Mouse (Mus musculus) hindbrain, embryonic 13.5 days (tissue): ENCODE data around the gene Srrm1. TPM values are rescaled to one million over a fixed set of nuclear protein-coding genes. Genes with fewer than 3 reads are reported as not detected.
A peak's percentile ranks its signal among the peaks of the same experiment; 100 is the strongest.

ENCODE experiments used
- ATAC-seq: fragments of 200-750 bp; cut with Nextera tagmentation; 2 replicates; pipeline ENCODE4 v1.8.0; 2017; ENCODE audit warnings: moderate TSS enrichment; ENCODE audit not compliant: low FRiP score
- H3K27ac ChIP-seq: fragments of 300-500 bp; sonication (generic); 2 replicates; pipeline ENCODE4 v1.5.1; 2015; ENCODE audit warnings: inconsistent platforms, mild to moderate bottlenecking, moderate library complexity
- H3K27me3 ChIP-seq: fragments of 300-500 bp; sonication (generic); 2 replicates; pipeline ENCODE4 v1.6.1; 2015; ENCODE audit warnings: mild to moderate bottlenecking, inconsistent platforms
- H3K36me3 ChIP-seq: fragments of 300-500 bp; sonication (generic); 2 replicates; pipeline ENCODE4 v1.6.1; 2015; ENCODE audit warnings: mild to moderate bottlenecking, inconsistent platforms
- H3K4me1 ChIP-seq: fragments of 300-500 bp; sonication (generic); replicated peaks from 2 replicates; pipeline ENCODE4 v1.6.1; 2015; ENCODE audit warnings: inconsistent platforms
- H3K4me2 ChIP-seq: fragments of 300-500 bp; sonication (generic); 2 replicates; pipeline ENCODE4 v1.6.1; 2015; ENCODE audit warnings: inconsistent platforms, mild to moderate bottlenecking, moderate library complexity
- H3K4me3 ChIP-seq: fragments of 300-500 bp; sonication (generic); 2 replicates; pipeline ENCODE4 v1.5.1; 2015; ENCODE audit warnings: mild to moderate bottlenecking, inconsistent platforms
- H3K9ac ChIP-seq: fragments of 300-500 bp; sonication (generic); 2 replicates; pipeline ENCODE4 v1.6.1; 2015; ENCODE audit warnings: mild to moderate bottlenecking, inconsistent platforms
- H3K9me3 ChIP-seq: fragments of 300-500 bp; sonication (generic); 2 replicates; pipeline ENCODE4 v1.6.1; 2016; ENCODE audit warnings: inconsistent platforms
- WGBS: fragments of 180-500 bp; shearing (Covaris S2); methylation state at CpG from one replicate; pipeline ENCODE4 v1.1.7; 2015; 5-methylcytosine and 5-hydroxymethylcytosine counted together
- polyA plus RNA-seq: library from polyadenylated mRNA; unstranded; fragments of >200 nt; fragmentation: Nextera tagmentation; extraction: Ambion mirVana; gene quantifications from 2 replicates; pipeline ENCODE4 v1.2.1, GENCODE M21; 2015

Srrm1 gene
- polyA plus RNA-seq, 1 experiment from 2014 or later: 220 TPM

- no peak overlapping the region for H3K4me3 ChIP-seq
- no peak for ATAC-seq
- H3K27me3 ChIP-seq: no peaks in the 10 kb centered on the region
- peaks cover 96% of the 10 kb centered on the region for H3K36me3 ChIP-seq
- H3K9me3 ChIP-seq: no peaks in the 10 kb centered on the region
- no peak overlapping the region for H3K27ac ChIP-seq
- no peak overlapping the region for H3K4me2 ChIP-seq
- WGBS: 70% methylated on average over 14 of the region's 14 CpGs
- no peak overlapping the region for H3K9ac ChIP-seq
- no peaks in the 10 kb centered on the region for H3K4me1 ChIP-seq
Observed at GRCm38 (mm10) chr4:135337376-135337942, 15.7 kb downstream of the Srrm1 start.

- H3K4me3 ChIP-seq: no peak overlapping the region
- no peak overlapping the region for H3K27ac ChIP-seq
- H3K9ac ChIP-seq: no peak overlapping the region
- no peak overlapping the region for H3K4me2 ChIP-seq
- WGBS: 93% methylated on average over 3 of the region's 3 CpGs
- no peaks in the 10 kb centered on the region for H3K27me3 ChIP-seq
- ATAC-seq: no peak
- H3K36me3 ChIP-seq: peaks cover 96% of the 10 kb centered on the region
- no peaks in the 10 kb centered on the region for H3K9me3 ChIP-seq
- no peaks in the 10 kb centered on the region for H3K4me1 ChIP-seq
Observed at GRCm38 (mm10) chr4:135336023-135336357, 17.1 kb downstream of the Srrm1 start.

- no peak overlapping the region for H3K4me2 ChIP-seq
Observed at GRCm38 (mm10) chr4:135335327-135336022, 17.6 kb downstream of the Srrm1 start.

GRCm38 (mm10) chr4:135326469-135326868, 26.7 kb downstream of the Srrm1 start:
- H3K4me2 ChIP-seq: no peak overlapping the region
- WGBS: 92% methylated on average over 3 of the region's 3 CpGs
- no peak overlapping the region for H3K27ac ChIP-seq
- H3K36me3 ChIP-seq: peaks cover 95% of the 10 kb centered on the region
- H3K27me3 ChIP-seq: no peaks in the 10 kb centered on the region
- ATAC-seq: no peak
- H3K4me3 ChIP-seq: no peak overlapping the region
- no peaks in the 10 kb centered on the region for H3K9me3 ChIP-seq
- H3K9ac ChIP-seq: no peak overlapping the region
- no peaks in the 10 kb centered on the region for H3K4me1 ChIP-seq

More at GRCm38 (mm10) chr4:135335327-135336022, 17.6 kb downstream of the Srrm1 start:
- H3K4me3 ChIP-seq: no peak overlapping the region
- H3K9ac ChIP-seq: no peak overlapping the region
- H3K27ac ChIP-seq: no peak overlapping the region
- peaks cover 95% of the 10 kb centered on the region for H3K36me3 ChIP-seq
- H3K9me3 ChIP-seq: no peaks in the 10 kb centered on the region
- no peak for ATAC-seq
- 79% methylated on average over 9 of the region's 9 CpGs for WGBS
- no peaks in the 10 kb centered on the region for H3K27me3 ChIP-seq
- no peaks in the 10 kb centered on the region for H3K4me1 ChIP-seq

GRCm38 (mm10) chr4:135326046-135326445, 27.1 kb downstream of the Srrm1 start:
- Histone ChIP-seq H3K4me3 (no peak overlapping the region), H3K4me2 (no peak overlapping the region), H3K36me3 (peaks cover 95% of the 10 kb centered on the region), H3K4me1 (no peaks in the 10 kb centered on the region), H3K9me3 (no peaks in the 10 kb centered on the region), H3K9ac (no peak overlapping the region), H3K27ac (no peak overlapping the region), H3K27me3 (no peaks in the 10 kb centered on the region)
- ATAC-seq: no peak

GRCm38 (mm10) chr4:135323021-135323420, 30.1 kb downstream of the Srrm1 start:
- no peaks in the 10 kb centered on the region for H3K27me3 ChIP-seq
- H3K36me3 ChIP-seq: peaks cover 95% of the 10 kb centered on the region
- no peak overlapping the region for H3K9ac ChIP-seq
- no peaks in the 10 kb centered on the region for H3K4me1 ChIP-seq
- H3K9me3 ChIP-seq: no peaks in the 10 kb centered on the region
- no peak overlapping the region for H3K4me3 ChIP-seq
- 88% methylated on average over 8 of the region's 8 CpGs for whole genome bisulfite sequencing
- no peak overlapping the region for H3K4me2 ChIP-seq
- H3K27ac ChIP-seq: no peak overlapping the region
- no peak for ATAC-seq

- no peak overlapping the region for H3K9ac ChIP-seq
- no peak overlapping the region for H3K4me2 ChIP-seq
- no peak overlapping the region for H3K27ac ChIP-seq
- no peaks in the 10 kb centered on the region for H3K27me3 ChIP-seq
- H3K4me1 ChIP-seq: peaks cover 9% of the 10 kb centered on the region
- peak; percentile 91 for ATAC-seq
- 17% methylated on average over 2 of the region's 2 CpGs for WGBS
- H3K9me3 ChIP-seq: no peaks in the 10 kb centered on the region
- no peak overlapping the region for H3K4me3 ChIP-seq
- peaks cover 79% of the 10 kb centered on the region for H3K36me3 ChIP-seq
Observed at GRCm38 (mm10) chr4:135317966-135318365, 35.2 kb downstream of the Srrm1 start.

- peaks cover 13% of the 10 kb centered on the region for H3K4me1 ChIP-seq
- H3K9ac ChIP-seq: no peak overlapping the region
- 0 out of 2 replicates have a peak, but pooled peaks have one; percentile 28 for ATAC-seq
- H3K27me3 ChIP-seq: no peaks in the 10 kb centered on the region
- no peaks in the 10 kb centered on the region for H3K9me3 ChIP-seq
- peaks cover 75% of the 10 kb centered on the region for H3K36me3 ChIP-seq
- no peak overlapping the region for H3K4me3 ChIP-seq
- H3K27ac ChIP-seq: no peak overlapping the region
- no peak overlapping the region for H3K4me2 ChIP-seq
- WGBS: 93% methylated on average over 4 of the region's 4 CpGs
Observed at GRCm38 (mm10) chr4:135317539-135317938, 35.6 kb downstream of the Srrm1 start.

- peaks cover 52% of the 10 kb centered on the region for H3K36me3 ChIP-seq
- ATAC-seq: no peak
Observed at GRCm38 (mm10) chr4:135315287-135315686, 37.8 kb downstream of the Srrm1 start.

GRCm38 (mm10) chr4:135314419-135314832, 38.7 kb downstream of the Srrm1 start:
- H3K9ac ChIP-seq: no peak overlapping the region
- no peak for ATAC-seq
- 82% methylated on average over 11 of the region's 11 CpGs for WGBS
- H3K4me3 ChIP-seq: no peak overlapping the region
- H3K27me3 ChIP-seq: no peaks in the 10 kb centered on the region
- no peak overlapping the region for H3K27ac ChIP-seq
- no peak overlapping the region for H3K4me2 ChIP-seq
- H3K9me3 ChIP-seq: no peaks in the 10 kb centered on the region
- peaks cover 44% of the 10 kb centered on the region for H3K36me3 ChIP-seq
- peaks cover 18% of the 10 kb centered on the region for H3K4me1 ChIP-seq

More at GRCm38 (mm10) chr4:135315287-135315686, 37.8 kb downstream of the Srrm1 start:
- H3K27me3 ChIP-seq: no peaks in the 10 kb centered on the region
- H3K27ac ChIP-seq: no peak overlapping the region
- no peak overlapping the region for H3K4me2 ChIP-seq
- no peaks in the 10 kb centered on the region for H3K9me3 ChIP-seq
- peaks cover 18% of the 10 kb centered on the region for H3K4me1 ChIP-seq
- H3K9ac ChIP-seq: no peak overlapping the region
- H3K4me3 ChIP-seq: no peak overlapping the region
- WGBS: 97% methylated on average over 9 of the region's 9 CpGs

- 82% methylated on average over 9 of the region's 9 CpGs for WGBS
- no peaks in the 10 kb centered on the region for H3K9me3 ChIP-seq
- H3K4me3 ChIP-seq: no peak overlapping the region
- H3K4me1 ChIP-seq: peaks cover 18% of the 10 kb centered on the region
- peaks cover 38% of the 10 kb centered on the region for H3K36me3 ChIP-seq
- H3K27ac ChIP-seq: no peak overlapping the region
- H3K4me2 ChIP-seq: no peak overlapping the region
- no peak for ATAC-seq
- H3K9ac ChIP-seq: no peak overlapping the region
- no peaks in the 10 kb centered on the region for H3K27me3 ChIP-seq
Observed at GRCm38 (mm10) chr4:135313761-135314241, 39.3 kb downstream of the Srrm1 start.

- H3K4me3 ChIP-seq: no peak overlapping the region
- no peak for ATAC-seq
- H3K4me2 ChIP-seq: no peak overlapping the region
- no peaks in the 10 kb centered on the region for H3K9me3 ChIP-seq
- H3K9ac ChIP-seq: no peak overlapping the region
- peaks cover 32% of the 10 kb centered on the region for H3K36me3 ChIP-seq
- 62% methylated on average over 17 of the region's 17 CpGs for WGBS
- H3K27ac ChIP-seq: no peak overlapping the region
- H3K27me3 ChIP-seq: no peaks in the 10 kb centered on the region
- H3K4me1 ChIP-seq: peaks cover 18% of the 10 kb centered on the region
Observed at GRCm38 (mm10) chr4:135313111-135313691, 39.9 kb downstream of the Srrm1 start.
